Mouse (Mus musculus): ENCODE measurements around the gene Trp73. TPM values are rescaled to one million over a fixed set of nuclear protein-coding genes. Genes with fewer than 3 reads are reported as not detected.

The Trp73 gene
- polyA plus RNA-seq, 1 experiment, result 2.8 TPM

GRCm38 (mm10) chr4:154122374-154122773, 17.6 kb downstream of the Trp73 start:
- H3K4me3 ChIP-seq (ENCODE audit: low read depth, low read length), result no peak overlapping the region
- H3K9me3 ChIP-seq (replicated peaks; ENCODE audit: control insufficient read depth, insufficient read depth, low read length, poor library complexity, severe bottlenecking), result no peaks in the 10 kb centered on the region
- no peak overlapping the region for H3K27ac ChIP-seq (ENCODE audit: insufficient read depth, low read length)
- no peak overlapping the region for H3K9ac ChIP-seq (ENCODE audit: low read depth, poor library complexity, severe bottlenecking)
- H3K27me3 ChIP-seq (ENCODE audit: control insufficient read depth, insufficient read depth, low read length, poor library complexity, severe bottlenecking), result no peaks in the 10 kb centered on the region
- H3K36me3 ChIP-seq (ENCODE audit: control insufficient read depth, insufficient read depth, low read length, poor library complexity, severe bottlenecking), result no peaks in the 10 kb centered on the region
- no peaks in the 10 kb centered on the region for H3K4me1 ChIP-seq (ENCODE audit: control insufficient read depth, insufficient read depth, low read length)
- TF ChIP-seq POLR2A (IDR thresholded peaks at IDR 0.05; ENCODE audit: insufficient read depth, low read length), result no peak
- TF ChIP-seq EP300 (IDR thresholded peaks at IDR 0.05; ENCODE audit: insufficient read depth, low read depth, low read length), result no peak
- TF ChIP-seq CTCF (IDR thresholded peaks at IDR 0.05; ENCODE audit: low read depth, low read length), result no peak

DNA sequence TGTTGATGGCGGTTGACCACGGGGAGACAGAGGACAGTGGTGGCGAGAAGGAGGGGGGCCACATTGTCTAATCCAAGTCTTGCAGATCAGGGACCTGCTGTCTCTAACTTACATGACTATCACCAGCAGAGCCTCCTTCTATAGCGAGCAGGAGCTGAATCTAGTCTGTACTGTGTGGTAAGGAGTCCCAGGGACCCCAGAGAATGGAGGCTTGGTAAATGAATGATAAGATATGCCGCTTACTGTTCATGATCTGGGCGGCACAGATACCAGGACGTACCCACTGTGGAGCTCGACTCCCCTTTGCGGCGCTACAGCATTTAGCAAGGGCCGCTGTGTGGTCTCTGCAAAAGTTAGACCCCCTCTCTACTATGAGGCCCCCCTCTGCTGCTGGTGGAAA, 18.2 kb downstream of the Trp73 start:
- Histone ChIP-seq H3K9ac (ENCODE audit: low read depth, poor library complexity, severe bottlenecking) (no peak overlapping the region), H3K4me3 (ENCODE audit: low read depth, low read length) (no peak overlapping the region), H3K27ac (ENCODE audit: insufficient read depth, low read length) (no peak overlapping the region), H3K4me1 (ENCODE audit: control insufficient read depth, insufficient read depth, low read length) (no peaks in the 10 kb centered on the region), H3K9me3 (replicated peaks; ENCODE audit: control insufficient read depth, insufficient read depth, low read length, poor library complexity, severe bottlenecking) (no peaks in the 10 kb centered on the region), H3K27me3 (ENCODE audit: control insufficient read depth, insufficient read depth, low read length, poor library complexity, severe bottlenecking) (no peaks in the 10 kb centered on the region), H3K36me3 (ENCODE audit: control insufficient read depth, insufficient read depth, low read length, poor library complexity, severe bottlenecking) (no peaks in the 10 kb centered on the region)
- no peak for TF ChIP-seq POLR2A (IDR thresholded peaks at IDR 0.05; ENCODE audit: insufficient read depth, low read length)
- TF ChIP-seq EP300 (IDR thresholded peaks at IDR 0.05; ENCODE audit: insufficient read depth, low read depth, low read length), result no peak
- TF ChIP-seq CTCF (IDR thresholded peaks at IDR 0.05; ENCODE audit: low read depth, low read length), result no peak

- Histone ChIP-seq H3K36me3 (ENCODE audit: control insufficient read depth, insufficient read depth, low read length, poor library complexity, severe bottlenecking) (no peaks in the 10 kb centered on the region), H3K4me3 (ENCODE audit: low read depth, low read length) (no peak overlapping the region), H3K27me3 (ENCODE audit: control insufficient read depth, insufficient read depth, low read length, poor library complexity, severe bottlenecking) (no peaks in the 10 kb centered on the region), H3K4me1 (ENCODE audit: control insufficient read depth, insufficient read depth, low read length) (no peaks in the 10 kb centered on the region), H3K9ac (ENCODE audit: low read depth, poor library complexity, severe bottlenecking) (no peak overlapping the region), H3K27ac (ENCODE audit: insufficient read depth, low read length) (no peak overlapping the region), H3K9me3 (replicated peaks; ENCODE audit: control insufficient read depth, insufficient read depth, low read length, poor library complexity, severe bottlenecking) (no peaks in the 10 kb centered on the region)
- TF ChIP-seq EP300 (IDR thresholded peaks at IDR 0.05; ENCODE audit: insufficient read depth, low read depth, low read length), result no peak
- no peak for TF ChIP-seq CTCF (IDR thresholded peaks at IDR 0.05; ENCODE audit: low read depth, low read length)
- TF ChIP-seq POLR2A (IDR thresholded peaks at IDR 0.05; ENCODE audit: insufficient read depth, low read length), result no peak
Measured at GRCm38 (mm10) chr4:154119208-154119607, 20.8 kb downstream of the Trp73 start.

- no peaks in the 10 kb centered on the region for H3K36me3 ChIP-seq (ENCODE audit: control insufficient read depth, insufficient read depth, low read length, poor library complexity, severe bottlenecking)
- H3K4me1 ChIP-seq (ENCODE audit: control insufficient read depth, insufficient read depth, low read length), result no peaks in the 10 kb centered on the region
- no peak for TF ChIP-seq CTCF (IDR thresholded peaks at IDR 0.05; ENCODE audit: low read depth, low read length)
- no peak for TF ChIP-seq POLR2A (IDR thresholded peaks at IDR 0.05; ENCODE audit: insufficient read depth, low read length)
- TF ChIP-seq EP300 (IDR thresholded peaks at IDR 0.05; ENCODE audit: insufficient read depth, low read depth, low read length), result no peak
- H3K27ac ChIP-seq (ENCODE audit: insufficient read depth, low read length), result no peak overlapping the region
- H3K27me3 ChIP-seq (ENCODE audit: control insufficient read depth, insufficient read depth, low read length, poor library complexity, severe bottlenecking), result no peaks in the 10 kb centered on the region
- H3K4me3 ChIP-seq (ENCODE audit: low read depth, low read length), result no peak overlapping the region
- no peaks in the 10 kb centered on the region for H3K9me3 ChIP-seq (replicated peaks; ENCODE audit: control insufficient read depth, insufficient read depth, low read length, poor library complexity, severe bottlenecking)
- H3K9ac ChIP-seq (ENCODE audit: low read depth, poor library complexity, severe bottlenecking), result no peak overlapping the region
Measured at GRCm38 (mm10) chr4:154118782-154119181, 21.2 kb downstream of the Trp73 start.

GRCm38 (mm10) chr4:154116421-154116820, 23.6 kb downstream of the Trp73 start:
- Histone ChIP-seq H3K9me3 (replicated peaks; ENCODE audit: control insufficient read depth, insufficient read depth, low read length, poor library complexity, severe bottlenecking) (no peaks in the 10 kb centered on the region), H3K27me3 (ENCODE audit: control insufficient read depth, insufficient read depth, low read length, poor library complexity, severe bottlenecking) (no peaks in the 10 kb centered on the region), H3K9ac (ENCODE audit: low read depth, poor library complexity, severe bottlenecking) (no peak overlapping the region), H3K4me3 (ENCODE audit: low read depth, low read length) (no peak overlapping the region), H3K27ac (ENCODE audit: insufficient read depth, low read length) (no peak overlapping the region), H3K4me1 (ENCODE audit: control insufficient read depth, insufficient read depth, low read length) (no peaks in the 10 kb centered on the region), H3K36me3 (ENCODE audit: control insufficient read depth, insufficient read depth, low read length, poor library complexity, severe bottlenecking) (no peaks in the 10 kb centered on the region)
- TF ChIP-seq CTCF (IDR thresholded peaks at IDR 0.05; ENCODE audit: low read depth, low read length) (no peak), POLR2A (IDR thresholded peaks at IDR 0.05; ENCODE audit: insufficient read depth, low read length) (no peak)

- no peaks in the 10 kb centered on the region for H3K27me3 ChIP-seq (ENCODE audit: control insufficient read depth, insufficient read depth, low read length, poor library complexity, severe bottlenecking)
- no peaks in the 10 kb centered on the region for H3K4me1 ChIP-seq (ENCODE audit: control insufficient read depth, insufficient read depth, low read length)
- no peak overlapping the region for H3K27ac ChIP-seq (ENCODE audit: insufficient read depth, low read length)
- no peaks in the 10 kb centered on the region for H3K9me3 ChIP-seq (replicated peaks; ENCODE audit: control insufficient read depth, insufficient read depth, low read length, poor library complexity, severe bottlenecking)
- no peak for TF ChIP-seq POLR2A (IDR thresholded peaks at IDR 0.05; ENCODE audit: insufficient read depth, low read length)
- TF ChIP-seq CTCF (IDR thresholded peaks at IDR 0.05; ENCODE audit: low read depth, low read length), result no peak
- TF ChIP-seq EP300 (IDR thresholded peaks at IDR 0.05; ENCODE audit: insufficient read depth, low read depth, low read length), result no peak
- H3K4me3 ChIP-seq (ENCODE audit: low read depth, low read length), result no peak overlapping the region
- H3K36me3 ChIP-seq (ENCODE audit: control insufficient read depth, insufficient read depth, low read length, poor library complexity, severe bottlenecking), result no peaks in the 10 kb centered on the region
- no peak overlapping the region for H3K9ac ChIP-seq (ENCODE audit: low read depth, poor library complexity, severe bottlenecking)
Measured at GRCm38 (mm10) chr4:154109850-154110243, 30.2 kb downstream of the Trp73 start.

Measured in ES-Bruce4 (cell line).